Mouse (Mus musculus): ENCODE results near the gene Ap1s1.
A peak's percentile ranks its signal among the peaks of the same experiment; 100 is the strongest.

The Ap1s1 gene

GRCm38 (mm10) chr5:137045402-137046323 lies at the start of gene Ap1s1:
Gene Ap1s1 (minus strand): TSS chr5:137046135.
- peak; percentile 99 for DNase-seq

GRCm38 (mm10) chr5:137095135-137095534 lies 49.2 kb upstream of the Ap1s1 start:
- DNase-seq: no peak

- DNase-seq: no peak
Measured at GRCm38 (mm10) chr5:137093720-137094119, 47.8 kb upstream of the Ap1s1 start.

GRCm38 (mm10) chr5:137091560-137091959 lies 45.6 kb upstream of the Ap1s1 start:
- DNase-seq: no peak

- no peak for DNase-seq
Measured at GRCm38 (mm10) chr5:137090870-137091269, 44.9 kb upstream of the Ap1s1 start.

- DNase-seq: no peak
Measured at GRCm38 (mm10) chr5:137087410-137087809, 41.5 kb upstream of the Ap1s1 start.

GRCm38 (mm10) chr5:137085731-137086130 lies 39.8 kb upstream of the Ap1s1 start:
- no peak for DNase-seq

GRCm38 (mm10) chr5:137085021-137085420 lies 39.1 kb upstream of the Ap1s1 start:
- no peak for DNase-seq

- DNase-seq: no peak
Measured at GRCm38 (mm10) chr5:137083051-137083450, 37.1 kb upstream of the Ap1s1 start.

GRCm38 (mm10) chr5:137079849-137080248 lies 33.9 kb upstream of the Ap1s1 start:
- DNase-seq: no peak

- DNase-seq: no peak
Measured at GRCm38 (mm10) chr5:137078616-137079015, 32.7 kb upstream of the Ap1s1 start.

GRCm38 (mm10) chr5:137078041-137078440 lies 32.1 kb upstream of the Ap1s1 start:
- DNase-seq: no peak

- DNase-seq: no peak
Measured at GRCm38 (mm10) chr5:137077187-137077586, 31.3 kb upstream of the Ap1s1 start.

- no peak for DNase-seq
Measured at GRCm38 (mm10) chr5:137076191-137076930, 30.4 kb upstream of the Ap1s1 start.

- no peak for DNase-seq
Measured at GRCm38 (mm10) chr5:137075726-137076125, 29.8 kb upstream of the Ap1s1 start.

GRCm38 (mm10) chr5:137074191-137074651 lies 28.3 kb upstream of the Ap1s1 start:
- DNase-seq: no peak

GRCm38 (mm10) chr5:137073141-137073540 lies 27.2 kb upstream of the Ap1s1 start:
- DNase-seq: no peak

GRCm38 (mm10) chr5:137072079-137072960 lies 26.4 kb upstream of the Ap1s1 start, which contains the start of gene Serpine1:
Gene Serpine1 (minus strand): TSS chr5:137072268.
- DNase-seq: peak; percentile 68

- no peak for DNase-seq
Measured at GRCm38 (mm10) chr5:137070881-137071605, 25.1 kb upstream of the Ap1s1 start.

GRCm38 (mm10) chr5:137068711-137069110 lies 22.8 kb upstream of the Ap1s1 start:
- DNase-seq: peak; percentile 39

GRCm38 (mm10) chr5:137065923-137066322 lies 20.0 kb upstream of the Ap1s1 start:
- DNase-seq: no peak

GRCm38 (mm10) chr5:137065454-137065853 lies 19.5 kb upstream of the Ap1s1 start:
- DNase-seq: no peak

Data from thymus, postnatal 14 days (tissue).